Mouse (Mus musculus) neural tube, embryonic 14.5 days (tissue): Measurements from ENCODE around the gene Hecw1. TPM values are rescaled to one million over a fixed set of nuclear protein-coding genes. Genes with fewer than 3 reads are reported as not detected.
A peak's percentile ranks its signal among the peaks of the same experiment; 100 is the strongest.

Source experiments
- ATAC-seq: fragments of 200-750 bp; cut with Nextera tagmentation; 2 replicates; pipeline ENCODE4 v1.8.0; 2017; ENCODE audit warnings: low read depth, mild to moderate bottlenecking, moderate TSS enrichment, moderate library complexity
- H3K27ac ChIP-seq: fragments of 300-500 bp; sonication (generic); 2 replicates; pipeline ENCODE4 v1.5.1; 2014; ENCODE audit warnings: low read depth, mild to moderate bottlenecking, control low read depth, low read length, moderate library complexity, mixed read lengths
- H3K27me3 ChIP-seq: fragments of 300-500 bp; sonication (generic); 2 replicates; pipeline ENCODE4 v1.6.1; 2014; ENCODE audit warnings: low read length; ENCODE audit not compliant: control insufficient read depth, insufficient read depth
- H3K36me3 ChIP-seq: fragments of 300-500 bp; sonication (generic); 2 replicates; pipeline ENCODE4 v1.6.1; 2014; ENCODE audit warnings: low read length, mixed read lengths; ENCODE audit not compliant: control insufficient read depth, insufficient read depth
- H3K4me1 ChIP-seq: fragments of 300-500 bp; sonication (generic); 2 replicates; pipeline ENCODE4 v1.6.1; 2014; ENCODE audit warnings: low read length; ENCODE audit not compliant: control insufficient read depth, insufficient read depth
- H3K4me2 ChIP-seq: fragments of 300-500 bp; sonication (generic); 2 replicates; pipeline ENCODE4 v1.6.1; 2014; ENCODE audit warnings: mild to moderate bottlenecking, low read depth, low read length, control low read depth
- H3K4me3 ChIP-seq: fragments of 300-500 bp; sonication (generic); 2 replicates; pipeline ENCODE4 v1.5.1; 2014; ENCODE audit warnings: low read depth, low read length, control low read depth, mixed read lengths
- H3K9ac ChIP-seq: fragments of 300-500 bp; sonication (generic); replicated peaks from 2 replicates; pipeline ENCODE4 v1.6.1; 2014; ENCODE audit warnings: low read depth, mild to moderate bottlenecking, control low read depth, low read length, mixed read lengths
- H3K9me3 ChIP-seq: fragments of 300-500 bp; sonication (generic); 2 replicates; pipeline ENCODE4 v1.6.1; 2016; ENCODE audit warnings: low read length; ENCODE audit not compliant: control insufficient read depth
- WGBS: fragments of 180-500 bp; shearing (Covaris S2); extraction: QIAGEN DNeasy Blood & Tissue Kit; methylation state at CpG from one replicate; pipeline ENCODE4 v1.1.7; 2014; 5-methylcytosine and 5-hydroxymethylcytosine counted together
- polyA plus RNA-seq: library from polyadenylated mRNA; unstranded; fragments of >200 nt; fragmentation: Nextera tagmentation; extraction: Ambion mirVana; gene quantifications from 2 replicates; pipeline ENCODE4 v1.2.1, GENCODE M21; 2014

The Hecw1 gene
- polyA plus RNA-seq, 1 experiment from 2014 or later: 55.3 TPM

GRCm38 (mm10) chr13:14439540-14439939, 83.5 kb downstream of the Hecw1 start:
- Histone ChIP-seq H3K9ac (no peak overlapping the region), H3K4me1 (no peaks in the 10 kb centered on the region), H3K36me3 (no peaks in the 10 kb centered on the region), H3K4me3 (no peak overlapping the region), H3K9me3 (no peaks in the 10 kb centered on the region), H3K27me3 (no peaks in the 10 kb centered on the region), H3K4me2 (no peak overlapping the region), H3K27ac (no peak overlapping the region)
- ATAC-seq: no peak

- 94% methylated on average over 6 of the region's 6 CpGs for WGBS
- Histone ChIP-seq H3K27ac (no peak overlapping the region), H3K9me3 (no peaks in the 10 kb centered on the region), H3K4me1 (no peaks in the 10 kb centered on the region), H3K36me3 (no peaks in the 10 kb centered on the region), H3K4me3 (no peak overlapping the region), H3K4me2 (no peak overlapping the region), H3K9ac (no peak overlapping the region), H3K27me3 (no peaks in the 10 kb centered on the region)
- no peak for ATAC-seq
These were observed 94.0 kb downstream of the Hecw1 start for GRCm38 (mm10) chr13:14428845-14429553.

- Histone ChIP-seq H3K9ac (no peak overlapping the region), H3K27me3 (no peaks in the 10 kb centered on the region), H3K27ac (no peak overlapping the region), H3K36me3 (no peaks in the 10 kb centered on the region), H3K4me3 (no peak overlapping the region), H3K4me2 (no peak overlapping the region), H3K4me1 (no peaks in the 10 kb centered on the region), H3K9me3 (no peaks in the 10 kb centered on the region)
- WGBS: 79% methylated on average over 2 of the region's 2 CpGs
- no peak for ATAC-seq
These were observed 98.2 kb downstream of the Hecw1 start for GRCm38 (mm10) chr13:14424836-14425235.

- H3K9ac ChIP-seq: no peak overlapping the region
- no peaks in the 10 kb centered on the region for H3K27me3 ChIP-seq
- peak; percentile 61 for ATAC-seq
- H3K4me3 ChIP-seq: no peak overlapping the region
- H3K9me3 ChIP-seq: no peaks in the 10 kb centered on the region
- no peaks in the 10 kb centered on the region for H3K36me3 ChIP-seq
- H3K4me2 ChIP-seq: no peak overlapping the region
- WGBS: 70% methylated on average over 1 of the region's 1 CpGs
- no peaks in the 10 kb centered on the region for H3K4me1 ChIP-seq
- H3K27ac ChIP-seq: no peak overlapping the region
These were observed 109.6 kb downstream of the Hecw1 start for GRCm38 (mm10) chr13:14413405-14413804.

GRCm38 (mm10) chr13:14374470-14374869, 148.6 kb downstream of the Hecw1 start:
- Histone ChIP-seq H3K4me3 (no peak overlapping the region), H3K27ac (no peak overlapping the region), H3K36me3 (no peaks in the 10 kb centered on the region), H3K9me3 (no peaks in the 10 kb centered on the region), H3K4me2 (no peak overlapping the region), H3K4me1 (no peaks in the 10 kb centered on the region), H3K27me3 (no peaks in the 10 kb centered on the region), H3K9ac (no peak overlapping the region)
- ATAC-seq: no peak

GRCm38 (mm10) chr13:14365546-14365945, 157.5 kb downstream of the Hecw1 start:
- Histone ChIP-seq H3K4me1 (no peaks in the 10 kb centered on the region), H3K27ac (no peak overlapping the region), H3K36me3 (0 out of 2 replicates have a peak, but pooled peaks cover 2% of the 10 kb centered on the region), H3K27me3 (no peaks in the 10 kb centered on the region), H3K9me3 (no peaks in the 10 kb centered on the region), H3K9ac (no peak overlapping the region), H3K4me3 (no peak overlapping the region), H3K4me2 (no peak overlapping the region)
- WGBS: 90% methylated on average over 3 of the region's 3 CpGs
- peak; percentile 46; the same call in 1 of the 2 replicates for ATAC-seq

GRCm38 (mm10) chr13:14327252-14327651, 195.8 kb downstream of the Hecw1 start:
- Histone ChIP-seq H3K27ac (no peak overlapping the region), H3K4me1 (no peaks in the 10 kb centered on the region), H3K4me2 (no peak overlapping the region), H3K27me3 (no peaks in the 10 kb centered on the region), H3K9me3 (no peaks in the 10 kb centered on the region), H3K4me3 (no peak overlapping the region), H3K9ac (no peak overlapping the region), H3K36me3 (no peaks in the 10 kb centered on the region)
- no peak for ATAC-seq
- 96% methylated on average over 1 of the region's 1 CpGs for WGBS

GRCm38 (mm10) chr13:14306617-14307016, 216.4 kb downstream of the Hecw1 start:
- no peaks in the 10 kb centered on the region for H3K27me3 ChIP-seq
- H3K36me3 ChIP-seq: peaks cover 4% of the 10 kb centered on the region; the same call in 1 of the 2 replicates
- H3K4me2 ChIP-seq: no peak overlapping the region
- H3K9me3 ChIP-seq: no peaks in the 10 kb centered on the region
- H3K4me3 ChIP-seq: no peak overlapping the region
- no peaks in the 10 kb centered on the region for H3K4me1 ChIP-seq
- 28% methylated on average over 8 of the region's 8 CpGs for WGBS
- no peak for ATAC-seq
- no peak overlapping the region for H3K9ac ChIP-seq
- H3K27ac ChIP-seq: no peak overlapping the region

GRCm38 (mm10) chr13:14304103-14304502, 218.9 kb downstream of the Hecw1 start:
- no peak overlapping the region for H3K9ac ChIP-seq
- H3K9me3 ChIP-seq: no peaks in the 10 kb centered on the region
- no peaks in the 10 kb centered on the region for H3K27me3 ChIP-seq
- H3K4me3 ChIP-seq: no peak overlapping the region
- no peak overlapping the region for H3K4me2 ChIP-seq
- no peak for ATAC-seq
- WGBS: 91% methylated on average over 1 of the region's 1 CpGs
- no peaks in the 10 kb centered on the region for H3K4me1 ChIP-seq
- no peak overlapping the region for H3K27ac ChIP-seq
- H3K36me3 ChIP-seq: peaks cover 7% of the 10 kb centered on the region; the same call in 1 of the 2 replicates
